Mouse (Mus musculus) 3T3-L1 (cell line): Measurements from ENCODE around the gene Nat9.

Source experiments
- DNase-seq: peaks from one replicate; pipeline ENCODE4 v3.0.0-alpha.2; 2015; ENCODE audit warnings: low read depth, low spot score

Gene Nat9

GRCm38 (mm10) chr11:115187693-115188092 lies at the start of gene Nat9:
Gene Nat9, minus strand, starts transcription at chr11:115187859.
- peak; percentile 22 for DNase-seq

- no peak for DNase-seq
Observed at GRCm38 (mm10) chr11:115236570-115236969, 48.9 kb upstream of the Nat9 start.

GRCm38 (mm10) chr11:115234320-115235044 lies 46.8 kb upstream of the Nat9 start:
- no peak for DNase-seq

GRCm38 (mm10) chr11:115233526-115234290 lies 46.0 kb upstream of the Nat9 start:
- DNase-seq = no peak

- no peak for DNase-seq
Observed at GRCm38 (mm10) chr11:115232889-115233288, 45.2 kb upstream of the Nat9 start.

- DNase-seq = no peak
Observed at GRCm38 (mm10) chr11:115231924-115232323, 44.3 kb upstream of the Nat9 start.

GRCm38 (mm10) chr11:115231168-115231915 lies 43.7 kb upstream of the Nat9 start:
- no peak for DNase-seq

GRCm38 (mm10) chr11:115229021-115229930 lies 41.6 kb upstream of the Nat9 start:
- no peak for DNase-seq

- no peak for DNase-seq
Observed at GRCm38 (mm10) chr11:115228430-115228829, 40.8 kb upstream of the Nat9 start.

- no peak for DNase-seq
Observed at GRCm38 (mm10) chr11:115227640-115228039, 40.0 kb upstream of the Nat9 start.

- no peak for DNase-seq
Observed at GRCm38 (mm10) chr11:115226811-115227491, 39.3 kb upstream of the Nat9 start.

GRCm38 (mm10) chr11:115225301-115225700 lies 37.6 kb upstream of the Nat9 start:
- DNase-seq = no peak

- peak; percentile 20 for DNase-seq
Observed at GRCm38 (mm10) chr11:115224889-115225288, 37.2 kb upstream of the Nat9 start.

- DNase-seq = no peak
Observed at GRCm38 (mm10) chr11:115223877-115224276, 36.2 kb upstream of the Nat9 start.

GRCm38 (mm10) chr11:115223451-115223850 lies 35.8 kb upstream of the Nat9 start:
- DNase-seq = no peak

- peak; percentile 12 for DNase-seq
Observed at GRCm38 (mm10) chr11:115222570-115222969, 34.9 kb upstream of the Nat9 start.

GRCm38 (mm10) chr11:115222077-115222476 lies 34.4 kb upstream of the Nat9 start:
- no peak for DNase-seq

GRCm38 (mm10) chr11:115219685-115220084 lies 32.0 kb upstream of the Nat9 start:
- no peak for DNase-seq

GRCm38 (mm10) chr11:115219263-115219662 lies 31.6 kb upstream of the Nat9 start:
- DNase-seq = peak; percentile 82
